Mouse (Mus musculus) CH12F3 (cell line): ENCODE data around the gene Pdcd10.

Source experiments
- in situ Hi-C: fragments of 300-500 bp; cut with MboI; formaldehyde crosslinking; loops from 2 replicates; pipeline ENCODE4 v1.14.3; 2020; ENCODE audit warnings: low sequenced_read_pairs

The Pdcd10 gene

GRCm38 (mm10) chr3:75556695-75557291 lies at the start of gene Pdcd10:
Gene Pdcd10 (minus strand): TSS chr3:75556856.
- in situ Hi-C loops: no loop called here

GRCm38 (mm10) chr3:75584898-75585297 lies 28.2 kb upstream of the Pdcd10 start:
- in situ Hi-C loops: no loop called here

DNA sequence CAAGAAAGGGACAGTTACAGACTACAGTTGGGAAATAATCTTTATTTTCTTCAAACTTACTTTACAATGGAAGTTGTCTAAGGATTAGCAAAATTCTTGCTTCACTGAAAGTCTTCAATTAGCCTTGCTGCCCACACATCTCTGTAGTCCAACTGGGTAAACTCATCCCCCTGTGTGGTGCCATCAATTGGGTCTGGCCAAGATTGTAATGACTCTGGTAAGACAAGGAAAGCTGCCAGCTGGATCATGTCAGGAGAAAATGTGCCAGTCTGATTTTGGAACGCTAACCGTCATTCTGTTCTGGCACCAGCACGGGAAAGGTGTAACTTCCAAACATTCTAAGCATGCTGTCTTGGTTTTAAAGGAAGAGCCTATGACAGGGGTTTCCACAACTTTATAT lies 26.6 kb upstream of the Pdcd10 start:
- in situ Hi-C loops: no loop called here

DNA sequence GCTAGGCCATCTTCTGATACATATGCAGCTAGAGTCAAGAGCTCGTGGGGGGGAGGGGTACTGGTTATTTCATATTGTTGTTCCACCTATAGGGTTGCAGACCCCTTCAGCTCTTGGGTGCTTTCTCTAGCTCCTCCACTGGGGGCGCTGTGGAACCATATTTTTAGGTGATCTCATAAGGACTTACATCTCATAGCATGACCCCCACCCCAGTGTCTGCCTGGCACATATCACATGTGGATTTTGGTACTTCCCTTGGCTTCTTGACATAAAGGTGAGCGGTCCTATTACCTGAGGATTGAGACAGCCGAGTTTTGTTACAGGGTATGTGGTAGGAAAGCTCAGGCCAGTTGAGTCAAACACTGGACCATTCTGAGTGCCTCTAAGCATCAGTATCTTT lies 22.7 kb upstream of the Pdcd10 start:
- in situ Hi-C loops: no loop called here

- in situ Hi-C loops: no loop called here
Observed at GRCm38 (mm10) chr3:75575582-75575981, 18.9 kb upstream of the Pdcd10 start.

- in situ Hi-C loops: no loop called here
Observed at GRCm38 (mm10) chr3:75574074-75574473, 17.4 kb upstream of the Pdcd10 start.

- in situ Hi-C loops: no loop called here
Observed at GRCm38 (mm10) chr3:75557292-75557691, 636 bp upstream of the Pdcd10 start, which contains the start of gene Serpini1. Gene Serpini1 (plus strand): TSS chr3:75557547.

GRCm38 (mm10) chr3:75556121-75556694 lies 448 bp downstream of the Pdcd10 start:
- in situ Hi-C loops: no loop called here

DNA sequence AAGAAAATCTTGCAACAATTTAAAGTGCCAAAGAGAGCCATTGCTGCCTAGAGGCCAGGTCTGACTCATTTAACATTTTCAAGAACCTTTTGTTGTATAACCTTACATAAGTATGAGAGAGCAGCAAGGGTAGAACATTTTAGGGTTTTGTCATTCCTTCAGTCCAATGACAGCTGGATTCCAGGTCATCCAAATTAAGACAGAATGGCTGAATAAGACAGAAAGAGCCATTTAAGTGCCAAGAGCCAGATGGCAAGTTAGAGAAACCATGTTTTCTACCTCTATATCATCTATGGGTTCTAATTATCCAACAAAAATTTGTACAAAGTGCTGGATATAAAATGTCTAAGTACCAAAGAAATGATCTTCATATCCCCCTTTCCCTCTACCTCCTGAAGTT lies 5.4 kb downstream of the Pdcd10 start:
- in situ Hi-C loops: no loop called here

- in situ Hi-C loops: no loop called here
Observed at GRCm38 (mm10) chr3:75544287-75544686, 12.4 kb downstream of the Pdcd10 start.

- in situ Hi-C loops: no loop called here
Observed at GRCm38 (mm10) chr3:75542852-75543251, 13.8 kb downstream of the Pdcd10 start.

DNA sequence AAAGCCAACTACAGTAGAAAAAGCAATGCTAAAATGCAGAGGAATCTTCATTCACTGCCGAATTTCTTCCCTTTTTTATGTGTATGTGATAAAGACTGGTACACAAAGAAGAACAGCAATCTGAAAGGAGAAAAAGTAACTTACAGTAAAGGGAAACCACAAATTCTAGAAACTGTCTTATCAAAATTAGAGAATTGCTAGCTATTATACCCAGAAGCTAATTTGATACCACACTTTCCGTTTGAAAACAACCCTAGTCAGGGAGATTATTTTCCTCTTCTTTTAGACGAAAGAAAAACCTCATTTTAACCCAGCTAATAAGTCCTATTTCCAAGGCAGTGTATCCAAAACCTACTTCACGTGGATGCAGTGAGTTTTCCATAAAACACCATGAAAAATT lies 15.4 kb downstream of the Pdcd10 start:
- in situ Hi-C loops: no loop called here

DNA sequence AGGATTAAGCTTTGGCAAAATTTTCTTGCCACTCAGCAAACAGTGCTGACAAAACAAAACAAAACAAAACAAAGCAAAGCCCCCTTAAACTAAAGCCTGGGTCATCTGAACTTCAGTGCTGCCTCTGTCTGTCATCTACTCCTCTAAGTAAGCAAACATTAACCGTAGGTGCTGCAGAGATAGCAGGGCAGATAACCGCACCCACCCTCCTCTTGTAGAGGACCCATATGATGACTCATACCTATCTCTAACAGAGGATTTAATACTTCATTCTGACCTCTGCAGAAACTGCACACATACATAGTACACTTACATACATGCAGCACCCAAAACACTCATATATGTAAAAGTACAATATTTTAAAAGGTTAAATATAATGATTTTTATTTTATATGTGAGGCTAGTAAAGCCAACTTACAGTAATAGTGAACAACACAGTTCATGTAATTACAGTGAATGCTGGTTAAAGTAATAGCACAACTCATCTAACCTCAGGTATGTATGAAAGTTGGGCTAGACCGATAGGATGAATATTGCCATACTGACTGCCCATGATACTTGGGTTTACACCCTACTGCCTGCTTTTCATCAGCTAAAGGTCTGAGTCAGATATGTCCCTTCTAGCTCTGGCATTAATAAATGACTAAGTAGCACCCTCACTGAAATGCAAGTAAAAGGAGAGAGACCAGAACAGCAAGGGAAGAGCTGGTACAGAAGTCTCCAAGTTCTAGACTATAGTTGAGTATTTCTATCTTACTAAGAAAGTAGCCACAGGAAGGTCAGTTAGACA lies 22.4 kb downstream of the Pdcd10 start:
- in situ Hi-C loops: no loop called here

GRCm38 (mm10) chr3:75531074-75531473 lies 25.6 kb downstream of the Pdcd10 start:
- in situ Hi-C loops: no loop called here

- in situ Hi-C loops: no loop called here
Observed at GRCm38 (mm10) chr3:75522527-75522926, 34.1 kb downstream of the Pdcd10 start.

DNA sequence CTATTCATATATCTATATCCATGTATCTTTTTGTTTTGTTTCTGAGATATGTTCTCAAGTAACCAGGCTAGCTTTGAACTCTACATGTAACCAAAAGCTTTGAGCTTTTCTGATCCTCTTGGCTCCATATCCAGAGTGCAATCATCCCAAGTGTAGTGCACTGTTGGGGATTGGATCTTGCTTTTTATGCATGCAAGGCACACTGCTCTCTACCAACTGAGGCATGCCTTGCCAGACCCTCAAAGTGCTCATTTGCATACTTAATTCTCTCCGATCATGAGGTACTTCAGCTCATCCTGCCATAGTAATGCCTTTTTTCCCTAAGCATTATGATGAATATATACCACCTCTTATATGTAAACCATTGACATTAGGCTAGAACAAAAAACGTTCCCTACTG lies 35.3 kb downstream of the Pdcd10 start:
- in situ Hi-C loops: no loop called here

GRCm38 (mm10) chr3:75517631-75518250 lies 38.9 kb downstream of the Pdcd10 start:
- in situ Hi-C loops: no loop called here

- in situ Hi-C loops: no loop called here
Observed at GRCm38 (mm10) chr3:75498961-75499960, 57.4 kb downstream of the Pdcd10 start.

GRCm38 (mm10) chr3:75492913-75493312 lies 63.7 kb downstream of the Pdcd10 start:
- in situ Hi-C loops: no loop called here

DNA sequence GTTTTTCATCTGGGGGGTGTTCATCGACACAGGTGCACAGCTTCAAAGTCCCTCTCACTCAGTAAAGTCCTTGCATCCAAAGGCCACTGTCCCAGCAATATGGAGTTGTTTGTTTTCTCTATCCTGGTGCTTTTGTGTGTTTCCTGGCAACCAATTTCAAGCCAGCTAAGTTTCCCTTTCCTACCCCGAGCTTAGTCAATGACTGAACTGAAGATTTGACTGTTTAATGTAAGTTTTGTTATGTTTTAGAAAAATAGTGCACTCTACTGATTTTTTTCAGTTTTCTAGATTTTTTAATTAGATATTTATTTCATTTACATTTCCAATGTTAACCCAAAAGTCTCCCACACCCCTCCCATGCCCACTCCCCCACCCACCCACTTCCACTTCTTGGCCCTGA lies 74.6 kb downstream of the Pdcd10 start, which contains the start of gene Wdr49:
Gene Wdr49, minus strand, starts transcription at position 101 of the 400 bp plus-strand sequence.
- in situ Hi-C loops: no loop called here
